Mouse (Mus musculus) neural tube, embryonic 14.5 days (tissue): ENCODE data around the gene Mn1. TPM values are rescaled to one million over a fixed set of nuclear protein-coding genes. Genes with fewer than 3 reads are reported as not detected.
A peak's percentile ranks its signal among the peaks of the same experiment; 100 is the strongest.

Source experiments
- ATAC-seq: fragments of 200-750 bp; cut with Nextera tagmentation; 2 replicates; pipeline ENCODE4 v1.8.0; 2017; ENCODE audit warnings: low read depth, mild to moderate bottlenecking, moderate TSS enrichment, moderate library complexity
- H3K27ac ChIP-seq: fragments of 300-500 bp; sonication (generic); 2 replicates; pipeline ENCODE4 v1.5.1; 2014; ENCODE audit warnings: low read depth, mild to moderate bottlenecking, control low read depth, low read length, moderate library complexity, mixed read lengths
- H3K27me3 ChIP-seq: fragments of 300-500 bp; sonication (generic); 2 replicates; pipeline ENCODE4 v1.6.1; 2014; ENCODE audit warnings: low read length; ENCODE audit not compliant: control insufficient read depth, insufficient read depth
- H3K36me3 ChIP-seq: fragments of 300-500 bp; sonication (generic); 2 replicates; pipeline ENCODE4 v1.6.1; 2014; ENCODE audit warnings: low read length, mixed read lengths; ENCODE audit not compliant: control insufficient read depth, insufficient read depth
- H3K4me1 ChIP-seq: fragments of 300-500 bp; sonication (generic); 2 replicates; pipeline ENCODE4 v1.6.1; 2014; ENCODE audit warnings: low read length; ENCODE audit not compliant: control insufficient read depth, insufficient read depth
- H3K4me2 ChIP-seq: fragments of 300-500 bp; sonication (generic); 2 replicates; pipeline ENCODE4 v1.6.1; 2014; ENCODE audit warnings: mild to moderate bottlenecking, low read depth, low read length, control low read depth
- H3K4me3 ChIP-seq: fragments of 300-500 bp; sonication (generic); 2 replicates; pipeline ENCODE4 v1.5.1; 2014; ENCODE audit warnings: low read depth, low read length, control low read depth, mixed read lengths
- H3K9ac ChIP-seq: fragments of 300-500 bp; sonication (generic); replicated peaks from 2 replicates; pipeline ENCODE4 v1.6.1; 2014; ENCODE audit warnings: low read depth, mild to moderate bottlenecking, control low read depth, low read length, mixed read lengths
- H3K9me3 ChIP-seq: fragments of 300-500 bp; sonication (generic); 2 replicates; pipeline ENCODE4 v1.6.1; 2016; ENCODE audit warnings: low read length; ENCODE audit not compliant: control insufficient read depth
- WGBS: fragments of 180-500 bp; shearing (Covaris S2); extraction: QIAGEN DNeasy Blood & Tissue Kit; methylation state at CpG from one replicate; pipeline ENCODE4 v1.1.7; 2014; 5-methylcytosine and 5-hydroxymethylcytosine counted together
- polyA plus RNA-seq: library from polyadenylated mRNA; unstranded; fragments of >200 nt; fragmentation: Nextera tagmentation; extraction: Ambion mirVana; gene quantifications from 2 replicates; pipeline ENCODE4 v1.2.1, GENCODE M21; 2014

Mn1 gene
- polyA plus RNA-seq, 1 experiment from 2014 or later, result 18.6 TPM

- Histone ChIP-seq H3K4me2 (peak overlapping the region; percentile 96), H3K27me3 (0 out of 2 replicates have a peak, but pooled peaks cover 2% of the 10 kb centered on the region), H3K4me1 (peaks cover 73% of the 10 kb centered on the region), H3K36me3 (no peaks in the 10 kb centered on the region; the same call in 1 of the 2 replicates), H3K27ac (peak overlapping the region; percentile 55; the same call in 1 of the 2 replicates), H3K9ac (peak overlapping the region; percentile 85; the same call in 1 of the 2 replicates), H3K9me3 (no peaks in the 10 kb centered on the region), H3K4me3 (peak overlapping the region; percentile 78)
- 29% methylated on average over 10 of the region's 10 CpGs for WGBS
- no peak for ATAC-seq
These were observed 5.8 kb downstream of the Mn1 start for GRCm38 (mm10) chr5:111423011-111423410.

GRCm38 (mm10) chr5:111423616-111424015 is 6.5 kb downstream of the Mn1 start:
- Histone ChIP-seq H3K4me2 (peak overlapping the region; percentile 96), H3K36me3 (no peaks in the 10 kb centered on the region; the same call in 1 of the 2 replicates), H3K9ac (peak overlapping the region; percentile 4), H3K4me3 (peak overlapping the region; percentile 78), H3K4me1 (peaks cover 74% of the 10 kb centered on the region), H3K27me3 (no peaks in the 10 kb centered on the region), H3K9me3 (no peaks in the 10 kb centered on the region), H3K27ac (no peak overlapping the region)
- ATAC-seq, result no peak
- 45% methylated on average over 4 of the region's 4 CpGs for WGBS

GRCm38 (mm10) chr5:111425813-111426212 is 8.7 kb downstream of the Mn1 start:
- ATAC-seq, result no peak

GRCm38 (mm10) chr5:111426249-111426648 is 9.1 kb downstream of the Mn1 start:
- H3K27ac ChIP-seq, result no peak overlapping the region
- no peak for ATAC-seq
- WGBS, result 36% methylated on average over 5 of the region's 5 CpGs

More at GRCm38 (mm10) chr5:111425813-111426212, 8.7 kb downstream of the Mn1 start:
- no peaks in the 10 kb centered on the region for H3K27me3 ChIP-seq
- H3K27ac ChIP-seq, result no peak overlapping the region
- peak overlapping the region; percentile 96 for H3K4me2 ChIP-seq
- H3K9me3 ChIP-seq, result no peaks in the 10 kb centered on the region
- 67% methylated on average over 9 of the region's 9 CpGs for WGBS
- no peaks in the 10 kb centered on the region for H3K36me3 ChIP-seq
- peaks cover 62% of the 10 kb centered on the region for H3K4me1 ChIP-seq
- H3K4me3 ChIP-seq, result peak overlapping the region; percentile 78; the same call in 1 of the 2 replicates
- H3K9ac ChIP-seq, result no peak overlapping the region

GRCm38 (mm10) chr5:111428882-111429281 is 11.7 kb downstream of the Mn1 start:
- no peaks in the 10 kb centered on the region for H3K9me3 ChIP-seq
- H3K4me3 ChIP-seq, result no peak overlapping the region
- no peak overlapping the region for H3K4me2 ChIP-seq
- H3K27ac ChIP-seq, result no peak overlapping the region
- H3K4me1 ChIP-seq, result peaks cover 61% of the 10 kb centered on the region
- H3K36me3 ChIP-seq, result no peaks in the 10 kb centered on the region
- H3K9ac ChIP-seq, result no peak overlapping the region
- ATAC-seq, result no peak
- 64% methylated on average over 6 of the region's 6 CpGs for WGBS
- H3K27me3 ChIP-seq, result no peaks in the 10 kb centered on the region

More at GRCm38 (mm10) chr5:111426249-111426648, 9.1 kb downstream of the Mn1 start:
- Histone ChIP-seq H3K4me1 (peaks cover 63% of the 10 kb centered on the region), H3K4me3 (no peak overlapping the region), H3K4me2 (peak overlapping the region; percentile 96), H3K9me3 (no peaks in the 10 kb centered on the region), H3K36me3 (no peaks in the 10 kb centered on the region), H3K9ac (no peak overlapping the region), H3K27me3 (no peaks in the 10 kb centered on the region)

- Histone ChIP-seq H3K27me3 (no peaks in the 10 kb centered on the region), H3K9me3 (no peaks in the 10 kb centered on the region), H3K9ac (no peak overlapping the region), H3K36me3 (no peaks in the 10 kb centered on the region), H3K4me1 (peaks cover 63% of the 10 kb centered on the region), H3K4me3 (no peak overlapping the region), H3K4me2 (no peak overlapping the region), H3K27ac (no peak overlapping the region)
- no peak for ATAC-seq
- 41% methylated on average over 7 of the region's 7 CpGs for WGBS
These were observed 12.6 kb downstream of the Mn1 start for GRCm38 (mm10) chr5:111429726-111430125.

- no peaks in the 10 kb centered on the region for H3K36me3 ChIP-seq
- H3K4me1 ChIP-seq, result peaks cover 58% of the 10 kb centered on the region
- no peaks in the 10 kb centered on the region for H3K9me3 ChIP-seq
- no peak overlapping the region for H3K4me3 ChIP-seq
- H3K27ac ChIP-seq, result no peak overlapping the region
- 43% methylated on average over 11 of the region's 11 CpGs for WGBS
- ATAC-seq, result no peak
- no peaks in the 10 kb centered on the region for H3K27me3 ChIP-seq
- H3K4me2 ChIP-seq, result no peak overlapping the region
- no peak overlapping the region for H3K9ac ChIP-seq
These were observed 14.0 kb downstream of the Mn1 start for GRCm38 (mm10) chr5:111431007-111431730.

- no peak overlapping the region for H3K4me2 ChIP-seq
- no peaks in the 10 kb centered on the region for H3K36me3 ChIP-seq
- 26% methylated on average over 5 of the region's 5 CpGs for WGBS
- H3K4me1 ChIP-seq, result peaks cover 47% of the 10 kb centered on the region
- H3K27ac ChIP-seq, result no peak overlapping the region
- no peaks in the 10 kb centered on the region for H3K9me3 ChIP-seq
- H3K27me3 ChIP-seq, result no peaks in the 10 kb centered on the region
- no peak overlapping the region for H3K4me3 ChIP-seq
- no peak overlapping the region for H3K9ac ChIP-seq
- no peak for ATAC-seq
These were observed 15.7 kb downstream of the Mn1 start for GRCm38 (mm10) chr5:111432842-111433241.

GRCm38 (mm10) chr5:111434342-111434842 is 17.2 kb downstream of the Mn1 start:
- Histone ChIP-seq H3K4me2 (no peak overlapping the region), H3K27ac (no peak overlapping the region), H3K36me3 (no peaks in the 10 kb centered on the region), H3K9ac (no peak overlapping the region), H3K9me3 (no peaks in the 10 kb centered on the region), H3K4me1 (peaks cover 41% of the 10 kb centered on the region), H3K27me3 (no peaks in the 10 kb centered on the region), H3K4me3 (no peak overlapping the region)
- peak; percentile 59 for ATAC-seq
- 10% methylated on average over 16 of the region's 16 CpGs for WGBS
